Mouse (Mus musculus) urinary bladder, postnatal 14 days (tissue): ENCODE results near the gene Fxyd7.

Source experiments
- DNase-seq: peaks from one replicate; pipeline ENCODE4 v3.0.0; 2021; ENCODE audit warnings: low spot score

Fxyd7 gene

GRCm38 (mm10) chr7:31007775-31008174 lies 43.5 kb downstream of the Fxyd7 start:
- no peak for DNase-seq

GRCm38 (mm10) chr7:31002650-31003049 lies 48.6 kb downstream of the Fxyd7 start:
- DNase-seq = no peak

- peak; percentile 57 for DNase-seq
Measured at GRCm38 (mm10) chr7:31000505-31001020, 50.7 kb downstream of the Fxyd7 start.

GRCm38 (mm10) chr7:30996491-30996890 lies 54.8 kb downstream of the Fxyd7 start:
- DNase-seq = no peak

- DNase-seq = no peak
Measured at GRCm38 (mm10) chr7:30993986-30994385, 57.3 kb downstream of the Fxyd7 start.
